Comparison of ENCODE assay signal across 7 mouse cellular contexts in genomic region chr16:4639831-4640237, GRCm38 (mm10). TPM values are rescaled to one million over a fixed set of nuclear protein-coding genes. Genes with fewer than 3 reads are reported as not detected.
DNase-seq lines count a peak whose midpoint lies in the region; ATAC-seq and TF ChIP-seq lines count a peak whose summit lies in the region.

Gene Vasn, plus strand, starts transcription at chr16:4639941.
Gene Dnaja3, plus strand, starts transcription at chr16:4639989.

- H3K36me3 ChIP-seq in limb, embryonic 13.5 days, result peaks cover 17% of the 10 kb centered on the region; the same call in 1 of the 2 replicates
- no peaks in the 10 kb centered on the region; the same call in 1 of the 2 replicates for H3K36me3 ChIP-seq in midbrain, embryonic 15.5 days (replicated peaks)

- peak; percentile 87 for DNase-seq in adrenal gland, adult 8-10 months
- DNase-seq in heart, adult 8-10 months (ENCODE audit: low spot score), result peak; percentile 89
- DNase-seq in kidney, adult 9 months, result peak; percentile 96
- peak; percentile 60 to 85 for DNase-seq in spleen, postnatal 10 days (ENCODE audit: low spot score in 2 of 2)

- peak within 1 kb of the TSS; percentile 81 for H3K4me3 ChIP-seq in embryonic fibroblast, embryonic 13.5 days (ENCODE audit: insufficient read depth, low read length)
- H3K4me3 ChIP-seq in limb, embryonic 13.5 days, result peak within 1 kb of the TSS; percentile 86
- H3K4me3 ChIP-seq in midbrain, embryonic 15.5 days, result peak within 1 kb of the TSS; percentile 43

- no peaks in the 10 kb centered on the region for H3K27me3 ChIP-seq in limb, embryonic 13.5 days
- no peaks in the 10 kb centered on the region for H3K27me3 ChIP-seq in midbrain, embryonic 15.5 days (replicated peaks)

- H3K9me3 ChIP-seq in limb, embryonic 13.5 days, result no peaks in the 10 kb centered on the region
- no peaks in the 10 kb centered on the region for H3K9me3 ChIP-seq in midbrain, embryonic 15.5 days

- TF ChIP-seq POLR2A in embryonic fibroblast, embryonic 13.5 days (IDR thresholded peaks at IDR 0.05; ENCODE audit: low read depth, low read length), result peak; percentile 98

- TF ChIP-seq CTCF in embryonic fibroblast, embryonic 13.5 days (IDR thresholded peaks at IDR 0.05; ENCODE audit: borderline replicate concordance, insufficient read depth, low read length), result no peak

- peaks cover 16% of the 10 kb centered on the region for H3K4me1 ChIP-seq in embryonic fibroblast, embryonic 13.5 days (ENCODE audit: control insufficient read depth, insufficient read depth, low read length)
- peaks cover 54% of the 10 kb centered on the region for H3K4me1 ChIP-seq in limb, embryonic 13.5 days
- peaks cover 28% of the 10 kb centered on the region for H3K4me1 ChIP-seq in midbrain, embryonic 15.5 days

- WGBS in limb, embryonic 13.5 days, result 0% methylated on average over 22 of the region's 22 CpGs
- 4% methylated on average over 22 of the region's 22 CpGs for WGBS in midbrain, embryonic 15.5 days

- peak within 1 kb of the TSS; percentile 98 for H3K4me2 ChIP-seq in limb, embryonic 13.5 days (replicated peaks)
- peak within 1 kb of the TSS; percentile 61 for H3K4me2 ChIP-seq in midbrain, embryonic 15.5 days

- H3K27ac ChIP-seq in embryonic fibroblast, embryonic 13.5 days (ENCODE audit: insufficient read depth, low read length), result peak within 1 kb of the TSS; percentile 94
- H3K27ac ChIP-seq in limb, embryonic 13.5 days, result peak within 1 kb of the TSS; percentile 92
- no peak within 1 kb of the TSS for H3K27ac ChIP-seq in midbrain, embryonic 15.5 days

- peak; percentile 93 for ATAC-seq in limb, embryonic 13.5 days (ENCODE audit: low FRiP score, low read depth)
- ATAC-seq in midbrain, embryonic 15.5 days (replicated peaks), result peak; percentile 91

- peak within 1 kb of the TSS; percentile 88 for H3K9ac ChIP-seq in limb, embryonic 13.5 days
- H3K9ac ChIP-seq in midbrain, embryonic 15.5 days, result peak within 1 kb of the TSS; percentile 27; the same call in 1 of the 2 replicates

RNA-seq across cellular contexts. Expression of gene Vasn, which starts in this region (rescaled TPM):
- total RNA-seq in adrenal gland, adult 8-10 months (2022), result 10 to 100 TPM; 10.1 to 16.9 (median 11.1) TPM
- polyA plus RNA-seq in embryonic fibroblast, embryonic 13.5 days (2011; ENCODE audit: insufficient read length, low read depth, missing spikeins), result 72.1 and 79.5 TPM in 2 replicates
- total RNA-seq in heart, adult 8-10 months (2022), result 1 to 10 TPM; 6.9 to 9.3 (median 8.1) TPM
- polyA plus RNA-seq in limb, embryonic 13.5 days (2015; fragmentation: Nextera tagmentation; extraction: Ambion mirVana), result 35.6 and 35.9 TPM in 2 replicates
- 5.2 and 5.8 TPM in 2 replicates for polyA plus RNA-seq in midbrain, embryonic 15.5 days (2015; fragmentation: Nextera tagmentation; extraction: Ambion mirVana)

RNA-seq across cellular contexts. Expression of gene Dnaja3, which starts in this region (rescaled TPM):
- 100 to 1,000 TPM; 107 to 132 (median 117) TPM for total RNA-seq in adrenal gland, adult 8-10 months (2022)
- polyA plus RNA-seq in embryonic fibroblast, embryonic 13.5 days (2011; ENCODE audit: insufficient read length, low read depth, missing spikeins), result 39.7 and 47.6 TPM in 2 replicates
- total RNA-seq in heart, adult 8-10 months (2022), result 100 to 1,000 TPM; 146 to 154 (median 153) TPM
- 56.6 and 60.0 TPM in 2 replicates for polyA plus RNA-seq in limb, embryonic 13.5 days (2015; fragmentation: Nextera tagmentation; extraction: Ambion mirVana)
- polyA plus RNA-seq in midbrain, embryonic 15.5 days (2015; fragmentation: Nextera tagmentation; extraction: Ambion mirVana), result 62.1 and 65.5 TPM in 2 replicates
